Mouse (Mus musculus): ENCODE measurements around the gene Zfp90. TPM values are rescaled to one million over a fixed set of nuclear protein-coding genes. Genes with fewer than 3 reads are reported as not detected.

Zfp90 gene
- total and polyA plus RNA-seq, 3 experiments, result 1.8 to 3.8 (median 2.7) TPM

DNA sequence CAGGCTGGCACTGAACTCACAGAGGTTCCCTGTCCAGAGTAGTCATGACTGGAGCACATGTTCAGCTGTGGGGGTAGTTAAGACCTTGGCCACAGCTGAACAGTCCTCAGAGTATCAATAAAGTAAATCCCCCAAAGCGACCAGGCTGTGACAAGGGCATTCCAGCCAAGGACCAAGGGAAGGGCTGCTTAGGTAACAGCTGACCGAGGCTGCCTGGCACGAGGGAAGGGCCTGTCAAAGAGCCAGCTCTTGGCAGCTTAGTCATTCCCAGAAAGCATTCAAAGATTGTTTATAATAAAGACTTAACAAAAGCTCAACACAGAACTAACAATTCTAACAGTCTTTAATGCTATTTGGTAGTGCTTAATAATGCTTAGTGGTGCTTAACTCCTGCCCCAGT is 22.7 kb downstream of the Zfp90 start:
- intact Hi-C loops (cut with DNase I), result no loop called here
- H3K27me3 ChIP-seq (ENCODE audit: control insufficient read depth, insufficient read depth, low read length), result no peaks in the 10 kb centered on the region; the same call in 1 of the 2 replicates
- H3K27ac ChIP-seq, result no peak overlapping the region
- DNase-seq, result peak in 1 of 2 experiments; percentile 27
- H3K79me2 ChIP-seq (replicated peaks; ENCODE audit: control insufficient read depth, insufficient read depth, low read length), result no peaks in the 10 kb centered on the region
- H3K4me3 ChIP-seq, result no peak overlapping the region
- TF ChIP-seq POLR2A (IDR thresholded peaks at IDR 0.05; ENCODE audit: insufficient read depth, low read depth, low read length) (no peak), EP300 (IDR thresholded peaks at IDR 0.05; ENCODE audit: insufficient read depth, low read depth, low read length) (no peak)
- H3K4me1 ChIP-seq (ENCODE audit: control insufficient read depth, insufficient read depth, low read length), result no peaks in the 10 kb centered on the region
- no peaks in the 10 kb centered on the region for H3K36me3 ChIP-seq (ENCODE audit: control insufficient read depth, insufficient read depth, low read length)
- H3K9ac ChIP-seq (ENCODE audit: low read depth, low read length), result no peak overlapping the region
- 48% methylated on average over 3 of the region's 3 CpGs for WGBS

DNA sequence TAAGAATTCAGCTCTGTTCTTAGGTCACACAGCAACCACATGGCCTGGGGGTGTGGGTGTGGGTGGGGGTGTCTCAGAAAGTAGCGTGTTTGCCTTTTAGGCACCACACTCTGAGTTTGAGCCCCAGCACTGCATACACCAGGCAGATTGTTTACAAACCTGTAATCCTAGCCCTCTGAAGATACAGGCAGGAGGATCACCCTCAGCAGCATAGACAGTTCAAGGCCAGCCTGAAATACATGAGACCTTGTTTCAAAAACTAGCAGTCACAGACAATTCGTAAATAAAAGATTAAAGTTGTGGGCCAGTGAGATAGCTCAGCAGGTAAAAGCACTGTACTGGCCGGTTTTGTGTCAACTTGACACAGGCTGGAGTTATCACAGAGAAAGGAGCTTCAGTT is 25.0 kb downstream of the Zfp90 start:
- Histone ChIP-seq H3K36me3 (ENCODE audit: control insufficient read depth, insufficient read depth, low read length) (no peaks in the 10 kb centered on the region), H3K27me3 (ENCODE audit: control insufficient read depth, insufficient read depth, low read length) (no peaks in the 10 kb centered on the region; the same call in 1 of the 2 replicates), H3K9ac (ENCODE audit: low read depth, low read length) (no peak overlapping the region), H3K4me1 (ENCODE audit: control insufficient read depth, insufficient read depth, low read length) (no peaks in the 10 kb centered on the region), H3K79me2 (replicated peaks; ENCODE audit: control insufficient read depth, insufficient read depth, low read length) (no peaks in the 10 kb centered on the region), H3K4me3 (no peak overlapping the region), H3K27ac (no peak overlapping the region)
- DNase-seq, result no peak
- TF ChIP-seq POLR2A (IDR thresholded peaks at IDR 0.05; ENCODE audit: insufficient read depth, low read depth, low read length), result no peak
- no peak for TF ChIP-seq EP300 (IDR thresholded peaks at IDR 0.05; ENCODE audit: insufficient read depth, low read depth, low read length)
- no peak for TF ChIP-seq CTCF (IDR thresholded peaks at IDR 0.05)
- 84% methylated on average over 3 of the region's 3 CpGs for WGBS
- intact Hi-C loops (cut with DNase I), result no loop called here

DNA sequence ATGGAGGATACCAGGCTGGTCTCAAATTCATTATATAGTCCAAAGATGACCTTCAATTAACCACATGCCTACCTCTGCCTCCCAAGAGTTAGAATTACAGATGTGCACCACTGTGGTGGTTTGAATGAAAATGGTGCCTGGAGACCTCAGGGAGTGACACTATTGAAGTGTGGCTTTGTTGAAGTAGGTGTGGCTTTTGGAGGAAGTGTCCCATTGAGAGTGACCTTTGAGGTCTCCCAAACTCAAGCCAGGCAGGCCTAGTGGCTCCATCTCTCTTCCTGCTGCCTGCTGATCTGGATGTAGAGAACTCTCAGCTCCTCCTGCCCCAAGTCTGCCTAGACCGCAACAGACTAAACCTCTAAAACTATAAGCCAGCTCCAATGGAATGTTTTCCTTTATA is 27.6 kb downstream of the Zfp90 start:
- Histone ChIP-seq H3K27me3 (ENCODE audit: control insufficient read depth, insufficient read depth, low read length) (no peaks in the 10 kb centered on the region), H3K4me1 (ENCODE audit: control insufficient read depth, insufficient read depth, low read length) (no peaks in the 10 kb centered on the region), H3K4me3 (no peak overlapping the region), H3K27ac (no peak overlapping the region), H3K36me3 (ENCODE audit: control insufficient read depth, insufficient read depth, low read length) (no peaks in the 10 kb centered on the region), H3K9ac (ENCODE audit: low read depth, low read length) (no peak overlapping the region), H3K79me2 (replicated peaks; ENCODE audit: control insufficient read depth, insufficient read depth, low read length) (no peaks in the 10 kb centered on the region)
- no peak for TF ChIP-seq EP300 (IDR thresholded peaks at IDR 0.05; ENCODE audit: insufficient read depth, low read depth, low read length)
- TF ChIP-seq POLR2A (IDR thresholded peaks at IDR 0.05; ENCODE audit: insufficient read depth, low read depth, low read length), result no peak
- no peak for TF ChIP-seq CTCF (IDR thresholded peaks at IDR 0.05)
- no peak for DNase-seq
- intact Hi-C loops (cut with DNase I), result no loop called here
- WGBS, result 90% methylated on average over 1 of the region's 1 CpGs

DNA sequence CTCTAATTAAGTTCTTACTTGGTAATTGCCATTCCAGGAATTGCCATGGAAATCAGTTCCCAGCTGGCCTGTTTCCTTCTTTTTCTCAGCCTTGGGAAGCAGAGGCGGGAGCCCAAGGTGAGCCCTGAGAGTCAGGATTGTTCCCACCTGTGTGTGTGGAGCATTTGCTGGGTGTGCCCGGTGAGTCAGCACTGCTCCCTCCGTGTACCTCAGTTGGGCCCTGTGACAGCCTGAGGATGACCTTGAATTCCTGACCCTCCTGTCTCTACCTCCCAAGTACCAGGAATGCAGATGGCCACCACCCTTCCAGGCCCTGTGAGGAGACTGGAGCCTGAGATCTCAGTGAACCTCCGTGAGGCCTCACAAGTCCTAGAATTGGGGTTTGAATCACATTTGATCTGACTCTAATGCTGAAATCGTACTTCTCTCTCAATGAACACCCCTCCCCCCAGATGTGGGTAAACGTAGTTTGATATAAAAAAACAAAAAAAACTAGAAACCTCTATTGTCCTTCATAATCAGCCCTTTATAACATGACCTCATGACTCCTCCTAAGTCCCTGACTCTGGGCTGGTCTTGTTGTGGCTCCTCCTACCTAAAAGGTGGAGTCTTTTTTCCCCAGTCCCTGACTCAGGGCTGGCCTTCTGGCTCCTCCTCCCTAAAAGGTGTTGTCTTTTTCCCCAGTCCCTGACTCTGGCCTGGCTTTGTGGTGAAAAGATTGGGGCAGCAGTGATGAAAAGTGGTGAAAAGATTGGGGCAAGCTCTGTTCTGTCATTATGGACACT is 36.4 kb downstream of the Zfp90 start:
- intact Hi-C loops (cut with DNase I), result no loop called here
- no peak for TF ChIP-seq POLR2A (IDR thresholded peaks at IDR 0.05; ENCODE audit: insufficient read depth, low read depth, low read length)
- TF ChIP-seq EP300 (IDR thresholded peaks at IDR 0.05; ENCODE audit: insufficient read depth, low read depth, low read length), result no peak
- no peak for TF ChIP-seq CTCF (IDR thresholded peaks at IDR 0.05)
- DNase-seq, result no peak
- WGBS, result 70% methylated on average over 6 of the region's 6 CpGs
- Histone ChIP-seq H3K27ac (no peak overlapping the region), H3K27me3 (ENCODE audit: control insufficient read depth, insufficient read depth, low read length) (no peaks in the 10 kb centered on the region), H3K4me1 (ENCODE audit: control insufficient read depth, insufficient read depth, low read length) (no peaks in the 10 kb centered on the region), H3K36me3 (ENCODE audit: control insufficient read depth, insufficient read depth, low read length) (no peaks in the 10 kb centered on the region), H3K9ac (ENCODE audit: low read depth, low read length) (no peak overlapping the region), H3K4me3 (no peak overlapping the region), H3K79me2 (replicated peaks; ENCODE audit: control insufficient read depth, insufficient read depth, low read length) (no peaks in the 10 kb centered on the region)

DNA sequence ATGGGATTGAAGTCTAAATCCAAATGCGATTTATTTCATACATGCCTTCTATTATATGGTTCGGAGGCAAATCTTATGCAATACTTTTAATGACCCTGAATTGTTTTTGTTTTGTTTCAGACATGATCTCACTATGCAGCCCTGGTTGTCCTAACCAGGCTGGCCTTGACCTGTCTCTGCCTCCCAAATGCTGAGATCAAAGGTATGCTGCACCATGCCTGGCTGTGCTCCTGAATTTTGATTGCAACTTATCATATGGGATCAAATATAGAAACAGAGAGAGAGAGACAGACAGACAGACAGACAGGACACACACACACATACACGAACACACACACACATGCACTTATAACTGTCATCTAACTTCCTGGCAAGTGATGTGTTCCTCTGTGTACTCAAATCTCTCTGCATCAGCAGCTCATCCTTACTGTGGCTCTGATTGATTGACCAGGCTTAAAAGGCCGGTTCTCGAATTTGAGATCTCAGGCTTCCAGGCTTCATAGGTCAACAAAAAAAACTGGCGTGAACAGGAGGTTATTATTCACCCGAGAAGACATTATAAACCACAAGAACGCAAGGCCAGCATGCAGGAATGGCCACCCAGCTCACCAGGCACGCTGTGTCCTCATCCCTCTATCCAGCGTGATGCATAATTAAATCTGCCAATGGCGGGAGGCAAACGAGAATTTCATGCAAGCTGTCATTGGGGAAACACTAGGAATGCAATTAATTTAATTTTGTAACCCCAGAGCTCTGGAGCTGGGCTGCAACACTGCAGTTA is 37.8 kb downstream of the Zfp90 start:
- Histone ChIP-seq H3K9ac (ENCODE audit: low read depth, low read length) (no peak overlapping the region), H3K27ac (no peak overlapping the region), H3K79me2 (replicated peaks; ENCODE audit: control insufficient read depth, insufficient read depth, low read length) (no peaks in the 10 kb centered on the region), H3K4me3 (no peak overlapping the region), H3K4me1 (ENCODE audit: control insufficient read depth, insufficient read depth, low read length) (no peaks in the 10 kb centered on the region), H3K27me3 (ENCODE audit: control insufficient read depth, insufficient read depth, low read length) (no peaks in the 10 kb centered on the region), H3K36me3 (ENCODE audit: control insufficient read depth, insufficient read depth, low read length) (no peaks in the 10 kb centered on the region)
- no peak for TF ChIP-seq EP300 (IDR thresholded peaks at IDR 0.05; ENCODE audit: insufficient read depth, low read depth, low read length)
- no peak for TF ChIP-seq POLR2A (IDR thresholded peaks at IDR 0.05; ENCODE audit: insufficient read depth, low read depth, low read length)
- no peak for TF ChIP-seq CTCF (IDR thresholded peaks at IDR 0.05)
- no peak for DNase-seq
- WGBS, result 80% methylated on average over 12 of the region's 12 CpGs
- intact Hi-C loops (cut with DNase I), result no loop called here

DNA sequence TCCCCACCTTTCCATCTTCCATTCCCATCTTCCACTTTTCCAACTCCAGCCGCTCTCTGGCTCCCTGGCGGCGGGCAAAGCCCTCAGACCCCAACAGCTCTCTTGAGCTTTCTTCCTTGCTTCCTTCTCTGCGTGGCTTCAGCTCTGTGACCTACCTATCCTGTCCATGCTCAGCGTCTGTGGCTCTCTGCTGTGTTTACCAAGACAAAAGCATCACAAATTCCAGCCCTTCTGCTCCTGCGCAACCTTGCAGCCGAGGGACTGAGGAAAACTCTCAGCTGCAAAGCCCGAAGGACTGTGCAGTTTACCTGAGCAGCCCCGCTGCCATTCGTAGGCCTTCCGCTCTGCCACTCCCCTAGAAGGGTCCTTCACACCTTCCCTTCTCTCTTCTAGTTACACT is 38.9 kb downstream of the Zfp90 start:
- intact Hi-C loops (cut with DNase I), result no loop called here
- Histone ChIP-seq H3K79me2 (replicated peaks; ENCODE audit: control insufficient read depth, insufficient read depth, low read length) (no peaks in the 10 kb centered on the region), H3K36me3 (ENCODE audit: control insufficient read depth, insufficient read depth, low read length) (no peaks in the 10 kb centered on the region), H3K27ac (no peak overlapping the region), H3K4me3 (no peak overlapping the region), H3K9ac (ENCODE audit: low read depth, low read length) (no peak overlapping the region), H3K27me3 (ENCODE audit: control insufficient read depth, insufficient read depth, low read length) (no peaks in the 10 kb centered on the region), H3K4me1 (ENCODE audit: control insufficient read depth, insufficient read depth, low read length) (no peaks in the 10 kb centered on the region)
- TF ChIP-seq CTCF (IDR thresholded peaks at IDR 0.05) (no peak), EP300 (IDR thresholded peaks at IDR 0.05; ENCODE audit: insufficient read depth, low read depth, low read length) (no peak), POLR2A (IDR thresholded peaks at IDR 0.05; ENCODE audit: insufficient read depth, low read depth, low read length) (no peak)
- DNase-seq, result no peak
- 72% methylated on average over 11 of the region's 11 CpGs for WGBS

Data from heart, adult 2 months (tissue).